Mouse (Mus musculus) monocyte, adult 5-6 weeks (primary cell): ENCODE data around the gene AC140267.1. TPM values are rescaled to one million over a fixed set of nuclear protein-coding genes. Genes with fewer than 3 reads are reported as not detected.
A peak's percentile ranks its signal among the peaks of the same experiment; 100 is the strongest.

Experiments
- ATAC-seq: fragments of 153-309, 156-312 bp; replicated peaks from 2 replicates; pipeline ENCODE4 v1.8.0; 2017; ENCODE audit warnings: mild to moderate bottlenecking; ENCODE audit not compliant: low TSS enrichment, insufficient number of reproducible peaks, severe bottlenecking, poor library complexity, low FRiP score
- total RNA-seq: library from RNA; stranded (forward); fragments of 200-1000, 200-491, 200-594 nt; gene quantifications from 3 replicates; pipeline ENCODE4 v1.2.3, GENCODE M21; 2017

AC140267.1 gene
- not detected in 3 replicates for total RNA-seq

- no peak for ATAC-seq
These were observed at the start of gene AC140267.1 for GRCm38 (mm10) chr15:80235535-80235934. Gene AC140267.1, plus strand, starts transcription at chr15:80235835.

GRCm38 (mm10) chr15:80188927-80189326 lies 46.7 kb upstream of the AC140267.1 start:
- no peak for ATAC-seq

- ATAC-seq: no peak
These were observed 45.6 kb upstream of the AC140267.1 start for GRCm38 (mm10) chr15:80190075-80190474.

GRCm38 (mm10) chr15:80191585-80192245 lies 43.9 kb upstream of the AC140267.1 start:
- ATAC-seq: no peak

GRCm38 (mm10) chr15:80192246-80192585 lies 43.4 kb upstream of the AC140267.1 start:
- ATAC-seq: no peak

GRCm38 (mm10) chr15:80192847-80193246 lies 42.8 kb upstream of the AC140267.1 start:
- ATAC-seq: no peak

- no peak for ATAC-seq
These were observed 36.1 kb upstream of the AC140267.1 start for GRCm38 (mm10) chr15:80199556-80199955.

- no peak for ATAC-seq
These were observed 33.4 kb upstream of the AC140267.1 start for GRCm38 (mm10) chr15:80202111-80202775.

- ATAC-seq: no peak
These were observed 32.2 kb upstream of the AC140267.1 start for GRCm38 (mm10) chr15:80203406-80203805.

- ATAC-seq: no peak
These were observed 29.5 kb upstream of the AC140267.1 start for GRCm38 (mm10) chr15:80206057-80206565.

GRCm38 (mm10) chr15:80208446-80208845 lies 27.2 kb upstream of the AC140267.1 start:
- ATAC-seq: no peak

- ATAC-seq: no peak
These were observed 21.9 kb upstream of the AC140267.1 start for GRCm38 (mm10) chr15:80213688-80214087.

GRCm38 (mm10) chr15:80215716-80216479 lies 19.7 kb upstream of the AC140267.1 start:
- no peak for ATAC-seq

- ATAC-seq: no peak
These were observed 19.2 kb upstream of the AC140267.1 start for GRCm38 (mm10) chr15:80216480-80216820.

- ATAC-seq: no peak
These were observed 18.2 kb upstream of the AC140267.1 start for GRCm38 (mm10) chr15:80217476-80217875.

- ATAC-seq: peak; percentile 58
These were observed 16.4 kb upstream of the AC140267.1 start for GRCm38 (mm10) chr15:80219211-80219610.

- 0 out of 2 replicates have a peak, but pooled peaks have one; percentile 6 for ATAC-seq
These were observed 15.7 kb upstream of the AC140267.1 start for GRCm38 (mm10) chr15:80219705-80220657.

- no peak for ATAC-seq
These were observed 14.6 kb upstream of the AC140267.1 start for GRCm38 (mm10) chr15:80221031-80221430.

- no peak for ATAC-seq
These were observed 11.9 kb upstream of the AC140267.1 start for GRCm38 (mm10) chr15:80223751-80224150.
